Mouse (Mus musculus) myocyte (in vitro differentiated cells): ENCODE data around the gene Lnx2. TPM values are rescaled to one million over a fixed set of nuclear protein-coding genes. Genes with fewer than 3 reads are reported as not detected.

Experiments used
- H3K27me3 ChIP-seq: one replicate; pipeline ENCODE4 v1.6.1; 2011; ENCODE audit not compliant: control insufficient read depth, insufficient read depth, insufficient read length
- H3K36me3 ChIP-seq: one replicate; pipeline ENCODE4 v1.6.1; 2011; ENCODE audit not compliant: control insufficient read depth, insufficient read depth
- H3K4me2 ChIP-seq: one replicate; pipeline ENCODE4 v1.6.1; 2011; ENCODE audit warnings: low read depth, control low read depth
- H3K4me3 ChIP-seq: one replicate; pipeline ENCODE4 v1.5.1; 2011; ENCODE audit warnings: mild to moderate bottlenecking, control low read depth, moderate library complexity
- H3K79me2 ChIP-seq: one replicate; pipeline ENCODE4 v1.6.1; 2011; ENCODE audit not compliant: control insufficient read depth, insufficient read depth
- H3ac ChIP-seq: one replicate; pipeline ENCODE4 v1.6.1; 2011; ENCODE audit not compliant: control insufficient read depth, insufficient read length
- CEBPB ChIP-seq: IDR thresholded peaks from 2 replicates; pipeline ENCODE4 v1.6.1; 2011; ENCODE audit warnings: mild to moderate bottlenecking, moderate library complexity; ENCODE audit not compliant: poor library complexity, insufficient read depth, severe bottlenecking
- E2F4 ChIP-seq: IDR thresholded peaks from one replicate; pipeline ENCODE4 v1.6.1; 2011; ENCODE audit warnings: mild to moderate bottlenecking, control low read depth, moderate library complexity; ENCODE audit not compliant: insufficient read depth
- MAX ChIP-seq: IDR thresholded peaks from one replicate; pipeline ENCODE4 v1.6.1; 2011; ENCODE audit warnings: low read depth, mild to moderate bottlenecking, control low read depth
- MYOD1 ChIP-seq, 3 experiments: IDR thresholded peaks; one replicate each; pipeline ENCODE4 v1.6.1; 2011; ENCODE audit warnings: control low read depth in 2 of 3, low read depth in 2 of 3, mild to moderate bottlenecking in 2 of 3, moderate library complexity in 1 of 3; ENCODE audit not compliant: insufficient read length in 2 of 3, control insufficient read depth in 1 of 3
- MYOG ChIP-seq, 3 experiments: IDR thresholded peaks; one replicate each; pipeline ENCODE4 v1.6.1; 2011; ENCODE audit warnings: control low read depth in 2 of 3, low read depth in 2 of 3, mild to moderate bottlenecking in 2 of 3; ENCODE audit not compliant: insufficient read length in 2 of 3, control insufficient read depth in 1 of 3, insufficient read depth in 1 of 3
- POLR2A ChIP-seq: IDR thresholded peaks from one replicate; pipeline ENCODE4 v1.6.1; 2011; ENCODE audit warnings: low read depth, mild to moderate bottlenecking, control low read depth, moderate library complexity; ENCODE audit not compliant: insufficient read length
- POLR2AphosphoS2 ChIP-seq: IDR thresholded peaks from one replicate; pipeline ENCODE4 v1.6.1; 2011; ENCODE audit warnings: low read depth, control low read depth; ENCODE audit not compliant: insufficient read length
- REST ChIP-seq: IDR thresholded peaks from one replicate; pipeline ENCODE4 v1.6.1; 2011; ENCODE audit warnings: mild to moderate bottlenecking, control low read depth, moderate library complexity; ENCODE audit not compliant: insufficient read depth, insufficient read length
- SRF ChIP-seq: IDR thresholded peaks from one replicate; pipeline ENCODE4 v1.6.1; 2011; ENCODE audit warnings: low read depth; ENCODE audit not compliant: control insufficient read depth, insufficient read length
- TCF12 ChIP-seq: IDR thresholded peaks from one replicate; pipeline ENCODE4 v1.6.1; 2011; ENCODE audit warnings: mild to moderate bottlenecking, control low read depth; ENCODE audit not compliant: poor library complexity, insufficient read depth, severe bottlenecking
- TCF3 ChIP-seq: IDR thresholded peaks from one replicate; pipeline ENCODE4 v1.6.1; 2011; ENCODE audit warnings: low read depth, control low read depth; ENCODE audit not compliant: insufficient read length
- USF1 ChIP-seq: IDR thresholded peaks from one replicate; pipeline ENCODE4 v1.6.1; 2011; ENCODE audit warnings: low read depth, mild to moderate bottlenecking, control low read depth, moderate library complexity
- polyA plus RNA-seq: library from polyadenylated mRNA; unstranded; fragments of >200 nt; fragmentation: generic; extraction: Trizol; gene quantifications from one replicate; pipeline ENCODE4 v1.2.1, GENCODE M21; 2012; ENCODE audit warnings: missing spikeins

Gene Lnx2
- polyA plus RNA-seq, 1 experiment, result 2.2 TPM

DNA sequence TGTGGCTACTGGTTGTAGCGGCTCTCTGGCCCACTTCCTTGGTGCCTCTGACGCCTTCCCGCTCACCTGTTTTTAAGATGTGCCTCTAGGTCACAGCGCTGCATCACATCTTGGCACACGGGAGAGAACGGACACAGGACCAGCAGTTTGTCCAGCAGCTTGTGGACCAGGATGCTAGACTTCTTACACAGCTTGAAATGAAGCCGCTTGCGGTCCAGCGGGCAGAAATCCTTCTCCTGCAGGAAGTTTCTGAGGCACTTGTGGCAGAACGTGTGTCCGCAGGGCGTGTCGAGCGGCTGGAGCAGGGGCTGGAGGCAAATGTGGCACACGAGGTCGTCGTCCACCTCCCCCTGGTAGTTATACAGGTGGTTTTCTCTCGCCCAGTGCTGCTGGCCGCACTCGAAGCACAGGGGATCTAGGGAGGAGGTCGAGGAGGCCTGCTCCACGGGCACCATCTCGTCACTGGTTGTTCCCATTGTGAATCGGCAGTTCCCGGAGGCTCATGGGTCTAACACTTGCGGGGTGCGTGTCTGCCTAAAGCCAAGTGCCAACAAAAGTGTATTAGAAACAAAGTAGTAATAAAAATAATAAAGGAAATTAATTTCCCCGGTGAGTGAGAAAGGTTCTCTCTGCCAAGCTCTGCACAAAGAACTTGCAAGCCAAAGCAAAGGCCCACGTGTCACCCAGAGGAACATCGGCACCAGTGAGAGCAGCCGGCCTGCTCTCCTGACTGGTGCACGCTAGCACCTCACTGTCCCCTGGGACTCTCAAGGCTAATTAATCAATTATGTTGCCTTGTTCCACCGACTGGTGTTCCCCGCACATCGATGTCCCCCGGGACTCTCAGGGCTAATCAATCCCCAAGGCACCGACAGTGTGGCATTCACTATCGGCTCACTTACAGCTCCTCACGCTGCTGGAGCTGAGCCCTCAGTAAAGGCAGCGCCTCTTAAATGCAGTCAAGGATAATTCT lies 34.1 kb downstream of the Lnx2 start:
- H3ac ChIP-seq, result no peak overlapping the region
- TF ChIP-seq SRF (no peak), E2F4 (no peak), USF1 (no peak), TCF12 (no peak), MYOG (IDR thresholded peaks at IDR 0.05; ENCODE audit: control insufficient read depth in 1 of 3, insufficient read depth in 1 of 3, insufficient read length in 2 of 3, low read depth in 2 of 3) (no peak), POLR2A (no peak), MAX (no peak), TCF3 (no peak), MYOD1 (IDR thresholded peaks at IDR 0.05; ENCODE audit: control insufficient read depth in 1 of 3, insufficient read length in 2 of 3, low read depth in 2 of 3) (no peak), POLR2AphosphoS2 (no peak), REST (no peak), CEBPB (no peak)
- H3K4me2 ChIP-seq, result no peak overlapping the region
- H3K36me3 ChIP-seq, result no peaks in the 10 kb centered on the region
- H3K27me3 ChIP-seq, result no peaks in the 10 kb centered on the region
- no peak overlapping the region for H3K4me3 ChIP-seq
- H3K79me2 ChIP-seq, result no peaks in the 10 kb centered on the region

DNA sequence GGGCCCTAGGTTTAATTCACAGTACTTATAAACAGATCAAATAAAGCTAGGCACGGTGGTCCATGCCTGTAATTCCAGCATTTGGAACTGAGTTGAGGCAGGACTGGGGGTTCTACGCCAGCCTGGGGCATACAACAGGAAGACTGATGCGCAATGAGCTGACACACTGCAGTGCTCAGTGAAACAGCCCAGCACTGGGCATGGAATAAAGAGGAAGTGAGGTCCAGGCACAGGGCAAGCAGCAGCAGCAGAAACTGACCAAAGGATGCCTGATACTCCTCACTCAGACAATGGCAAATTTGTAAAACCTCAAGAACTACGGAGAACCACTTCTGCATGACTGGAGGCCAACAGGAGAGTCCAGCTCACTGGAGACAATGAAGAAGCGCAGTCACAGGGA lies 37.0 kb downstream of the Lnx2 start:
- TF ChIP-seq POLR2AphosphoS2 (no peak), MYOD1 (IDR thresholded peaks at IDR 0.05; ENCODE audit: control insufficient read depth in 1 of 3, insufficient read length in 2 of 3, low read depth in 2 of 3) (no peak), CEBPB (no peak), E2F4 (no peak), TCF12 (no peak), MYOG (IDR thresholded peaks at IDR 0.05; ENCODE audit: control insufficient read depth in 1 of 3, insufficient read depth in 1 of 3, insufficient read length in 2 of 3, low read depth in 2 of 3) (no peak), POLR2A (no peak), MAX (no peak), TCF3 (no peak), REST (no peak), SRF (no peak), USF1 (no peak)
- Histone ChIP-seq H3K4me2 (no peak overlapping the region), H3ac (no peak overlapping the region), H3K27me3 (no peaks in the 10 kb centered on the region), H3K4me3 (no peak overlapping the region), H3K79me2 (no peaks in the 10 kb centered on the region), H3K36me3 (no peaks in the 10 kb centered on the region)

DNA sequence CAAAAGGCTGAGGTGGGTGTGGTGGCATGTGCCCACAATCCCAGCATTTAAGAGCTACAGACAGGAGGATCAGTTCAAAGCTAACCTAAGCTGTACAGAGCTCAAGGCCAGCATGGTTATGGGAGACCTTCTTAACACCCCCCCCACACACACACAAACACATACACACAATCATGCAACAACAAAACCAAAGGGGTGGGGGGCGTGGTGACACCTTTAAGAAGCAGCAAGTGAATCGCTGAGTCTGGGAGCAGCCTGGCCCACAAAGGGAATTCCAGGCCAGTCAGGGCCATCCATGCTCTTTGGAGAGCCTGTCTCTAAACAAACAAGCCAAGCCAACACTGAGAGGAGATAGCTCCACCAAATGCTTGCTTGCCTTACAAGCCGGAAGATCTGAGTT lies 38.8 kb downstream of the Lnx2 start:
- Histone ChIP-seq H3K4me3 (no peak overlapping the region), H3K4me2 (no peak overlapping the region), H3K79me2 (no peaks in the 10 kb centered on the region), H3ac (no peak overlapping the region), H3K36me3 (no peaks in the 10 kb centered on the region), H3K27me3 (no peaks in the 10 kb centered on the region)
- TF ChIP-seq MYOD1 (IDR thresholded peaks at IDR 0.05; ENCODE audit: control insufficient read depth in 1 of 3, insufficient read length in 2 of 3, low read depth in 2 of 3) (no peak), MYOG (IDR thresholded peaks at IDR 0.05; ENCODE audit: control insufficient read depth in 1 of 3, insufficient read depth in 1 of 3, insufficient read length in 2 of 3, low read depth in 2 of 3) (no peak), USF1 (no peak), POLR2AphosphoS2 (no peak)

DNA sequence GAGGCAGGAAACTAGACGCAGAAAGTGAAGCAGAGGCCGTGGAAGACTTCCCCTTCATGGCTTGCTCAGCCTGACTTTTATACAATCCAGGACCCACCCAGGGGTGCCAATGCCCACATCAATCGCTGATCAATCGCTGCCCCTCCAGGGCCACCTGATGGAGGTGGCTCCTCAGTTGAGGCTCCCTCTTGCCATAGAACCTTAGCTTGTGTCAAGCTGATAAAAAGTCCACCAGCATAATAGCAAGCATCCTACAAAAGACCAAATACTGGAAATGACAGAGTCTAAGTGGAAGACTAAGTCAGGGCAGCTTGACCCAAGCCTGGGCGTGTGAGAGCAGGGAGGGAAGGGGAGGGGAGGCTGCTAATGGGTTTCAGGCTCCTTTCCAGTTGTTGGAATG lies 39.7 kb downstream of the Lnx2 start:
- Histone ChIP-seq H3K4me2 (no peak overlapping the region), H3K27me3 (no peaks in the 10 kb centered on the region), H3K79me2 (no peaks in the 10 kb centered on the region), H3K36me3 (no peaks in the 10 kb centered on the region), H3ac (no peak overlapping the region), H3K4me3 (no peak overlapping the region)
- TF ChIP-seq TCF12 (no peak), E2F4 (no peak), TCF3 (no peak), MYOD1 (IDR thresholded peaks at IDR 0.05; ENCODE audit: control insufficient read depth in 1 of 3, insufficient read length in 2 of 3, low read depth in 2 of 3) (no peak), POLR2AphosphoS2 (no peak), MAX (no peak), CEBPB (no peak), MYOG (IDR thresholded peaks at IDR 0.05; ENCODE audit: control insufficient read depth in 1 of 3, insufficient read depth in 1 of 3, insufficient read length in 2 of 3, low read depth in 2 of 3) (no peak), POLR2A (no peak), SRF (no peak), REST (no peak), USF1 (no peak)
